Mouse (Mus musculus) liver, embryonic 14.5 days (tissue): Measurements from ENCODE around the gene Gdf9. TPM values are rescaled to one million over a fixed set of nuclear protein-coding genes. Genes with fewer than 3 reads are reported as not detected.
A peak's percentile ranks its signal among the peaks of the same experiment; 100 is the strongest.

Experiments
- ATAC-seq: fragments of 200-750 bp; cut with Nextera tagmentation; 2 replicates; pipeline ENCODE4 v1.8.0; 2017; ENCODE audit warnings: moderate number of reproducible peaks, mild to moderate bottlenecking, moderate library complexity; ENCODE audit not compliant: insufficient read depth
- DNase-seq, 3 experiments: peaks; one replicate each; pipeline ENCODE4 v3.0.0-alpha.2; 2012 to 2013; ENCODE audit warnings: low read depth in 3 of 3, low spot score in 3 of 3
- H3K27ac ChIP-seq: fragments of 300-500 bp; sonication (generic); 2 replicates; pipeline ENCODE4 v1.5.1; 2014; ENCODE audit warnings: moderate library complexity, mild to moderate bottlenecking, control low read depth, inconsistent platforms
- H3K27me3 ChIP-seq: fragments of 300-500 bp; sonication (generic); 2 replicates; pipeline ENCODE4 v1.6.1; 2014; ENCODE audit warnings: mild to moderate bottlenecking, low read length, moderate library complexity; ENCODE audit not compliant: control insufficient read depth, insufficient read depth
- H3K36me3 ChIP-seq: fragments of 300-500 bp; sonication (generic); replicated peaks from 2 replicates; pipeline ENCODE4 v1.6.1; 2014; ENCODE audit warnings: low read depth; ENCODE audit not compliant: control insufficient read depth, insufficient read depth
- H3K4me1 ChIP-seq, 2 experiments: fragments of 200-500 bp in 1 of 2; fragments of 300-500 bp in 1 of 2; sonication (generic) in 1 of 2; replicated peaks; 2 replicates each; pipeline ENCODE4 v1.6.1; 2012 to 2014; ENCODE audit warnings: antibody characterized with exemption in 1 of 2, inconsistent platforms in 1 of 2, low read length in 1 of 2; ENCODE audit not compliant: control insufficient read depth in 2 of 2, insufficient read depth in 2 of 2
- H3K4me2 ChIP-seq: fragments of 300-500 bp; sonication (generic); 2 replicates; pipeline ENCODE4 v1.6.1; 2014; ENCODE audit warnings: low read depth, mild to moderate bottlenecking, control low read depth, moderate library complexity
- H3K4me3 ChIP-seq, 2 experiments: fragments of 200-500 bp in 1 of 2; fragments of 300-500 bp in 1 of 2; sonication (generic) in 1 of 2; 2 replicates each; pipeline ENCODE4 v1.5.1; 2012 to 2014; ENCODE audit warnings: low read depth in 2 of 2, low read length in 2 of 2, mild to moderate bottlenecking in 2 of 2, control low read depth in 1 of 2, inconsistent platforms in 1 of 2, moderate library complexity in 1 of 2; ENCODE audit not compliant: insufficient read depth in 1 of 2
- H3K9ac ChIP-seq: fragments of 300-500 bp; sonication (generic); replicated peaks from 2 replicates; pipeline ENCODE4 v1.6.1; 2014; ENCODE audit warnings: mild to moderate bottlenecking, control low read depth, moderate library complexity
- H3K9me3 ChIP-seq: fragments of 300-500 bp; sonication (generic); 2 replicates; pipeline ENCODE4 v1.6.1; 2016; ENCODE audit warnings: low read length, mixed read lengths; ENCODE audit not compliant: control insufficient read depth
- CTCF ChIP-seq: IDR thresholded peaks from 2 replicates; pipeline ENCODE4 v1.5.1; 2016; ENCODE audit warnings: antibody characterized with exemption, low read depth, control low read depth
- EP300 ChIP-seq: IDR thresholded peaks from 2 replicates; pipeline ENCODE4 v1.6.1; 2016; ENCODE audit warnings: antibody characterized with exemption, low read depth
- WGBS: fragments of 180-500 bp; shearing (Covaris S2); extraction: QIAGEN DNeasy Blood & Tissue Kit; methylation state at CpG from one replicate; pipeline ENCODE4 v1.1.7; 2014; ENCODE audit not compliant: insufficient replicate concordance; 5-methylcytosine and 5-hydroxymethylcytosine counted together
- polyA plus RNA-seq, 2 experiments: library from polyadenylated mRNA; depleted of rRNA in 1 of 2; stranded (reverse) in 1 of 2; unstranded in 1 of 2; fragments of >200 nt; fragmentation: Nextera tagmentation in 1 of 2; extraction: Ambion mirVana in 1 of 2; gene quantifications; 2 replicates each; pipeline versions ENCODE4 v1.2.1 to v1.2.3; 2012 to 2014

Gdf9 gene
- polyA plus RNA-seq, 2 experiments: 0.12 to 0.41 TPM

- peak in 2 of 3 experiments; percentile 57 to 63 for DNase-seq
- H3K27ac ChIP-seq: peak within 1 kb of the TSS; percentile 98
- ATAC-seq: peak; percentile 62
- 0 out of 2 replicates have a peak, but pooled peaks cover 4% of the 10 kb centered on the region for H3K36me3 ChIP-seq
- H3K27me3 ChIP-seq: peaks cover 48% of the 10 kb centered on the region
- H3K9ac ChIP-seq: peak within 1 kb of the TSS; percentile 75
- WGBS: 3% methylated on average over 40 of the region's 40 CpGs
- H3K9me3 ChIP-seq: no peaks in the 10 kb centered on the region
- peak within 1 kb of the TSS; percentile 66 to 92 for H3K4me3 ChIP-seq
- peaks cover 43 to 44% of the 10 kb centered on the region in 2 experiments for H3K4me1 ChIP-seq
- TF ChIP-seq CTCF: peak; percentile 65
- no peak for TF ChIP-seq EP300
- peak within 1 kb of the TSS; percentile 72 for H3K4me2 ChIP-seq
Observed at GRCm38 (mm10) chr11:53479783-53480301, 49.0 kb downstream of the Gdf9 start, which contains the start of the genes Gm9945 and Sowaha. Gene Gm9945, plus strand, starts transcription at chr11:53480166. Gene Sowaha, minus strand, starts transcription at chr11:53480274.

- Histone ChIP-seq H3K4me3 (peak overlapping the region; percentile 32 to 92), H3K9me3 (no peaks in the 10 kb centered on the region), H3K27me3 (peaks cover 34% of the 10 kb centered on the region), H3K9ac (peak overlapping the region; percentile 64), H3K4me2 (peak overlapping the region; percentile 72), H3K36me3 (0 out of 2 replicates have a peak, but pooled peaks cover 4% of the 10 kb centered on the region), H3K27ac (peak overlapping the region; percentile 98), H3K4me1 (peaks cover 43 to 46% of the 10 kb centered on the region in 2 experiments)
- TF ChIP-seq CTCF: no peak
- TF ChIP-seq EP300: peak; percentile 93
- 21% methylated on average over 4 of the region's 4 CpGs for WGBS
- ATAC-seq (peak; percentile 72), DNase-seq (peak; percentile 74 to 83 (median 80))
Observed at GRCm38 (mm10) chr11:53481088-53481730, 50.4 kb downstream of the Gdf9 start.

GRCm38 (mm10) chr11:53483159-53483891, 52.5 kb downstream of the Gdf9 start:
- H3K27ac ChIP-seq: peak overlapping the region; percentile 98
- peaks cover 39 to 41% of the 10 kb centered on the region in 2 experiments for H3K4me1 ChIP-seq
- TF ChIP-seq CTCF (no peak), EP300 (peak; percentile 73)
- H3K9ac ChIP-seq: peak overlapping the region; percentile 69
- no peaks in the 10 kb centered on the region for H3K36me3 ChIP-seq
- DNase-seq (peak; percentile 62 to 77 (median 71)), ATAC-seq (peak; percentile 81)
- no peaks in the 10 kb centered on the region for H3K9me3 ChIP-seq
- H3K4me2 ChIP-seq: peak overlapping the region; percentile 69
- peak overlapping the region; percentile 33 to 37 for H3K4me3 ChIP-seq
- WGBS: 20% methylated on average over 9 of the region's 9 CpGs
- peaks cover 29% of the 10 kb centered on the region for H3K27me3 ChIP-seq

GRCm38 (mm10) chr11:53485719-53486118, 54.9 kb downstream of the Gdf9 start:
- Histone ChIP-seq H3K27ac (no peak overlapping the region; the same call in 1 of the 2 replicates), H3K4me1 (peaks cover 33 to 35% of the 10 kb centered on the region in 2 experiments), H3K36me3 (no peaks in the 10 kb centered on the region), H3K27me3 (peaks cover 14% of the 10 kb centered on the region), H3K9ac (no peak overlapping the region), H3K4me3 (no peak overlapping the region), H3K9me3 (no peaks in the 10 kb centered on the region; the same call in 1 of the 2 replicates), H3K4me2 (no peak overlapping the region)
- ATAC-seq: no peak
- 30% methylated on average over 3 of the region's 3 CpGs for WGBS
- DNase-seq: no peak
- peak; percentile 83 for TF ChIP-seq CTCF
- no peak for TF ChIP-seq EP300
